Mouse (Mus musculus): ENCODE measurements around the gene Oas1d.

DNA sequence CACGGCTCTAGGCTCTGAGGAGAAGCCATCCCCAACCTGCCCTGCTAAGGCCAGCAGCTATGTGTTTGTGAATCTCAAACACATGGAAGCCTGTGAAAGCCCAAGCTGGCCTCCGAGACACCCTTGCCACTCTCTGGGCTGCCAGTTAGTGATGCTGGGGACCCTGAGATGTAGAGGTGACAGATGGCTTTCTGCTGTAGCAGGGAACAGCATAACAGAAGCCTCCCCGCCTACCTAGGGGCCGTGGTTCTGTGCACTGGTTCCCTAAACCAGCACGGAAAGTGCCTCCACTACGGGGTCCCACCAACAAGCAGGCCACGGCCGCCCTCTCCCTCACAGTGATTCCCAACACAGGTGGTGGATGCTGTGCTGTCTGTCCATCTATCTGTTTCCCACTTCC is 52.6 kb downstream of the Oas1d start:
- TF ChIP-seq CTCF (IDR thresholded peaks at IDR 0.05; ENCODE audit: low read depth, low read length) (no peak), POLR2AphosphoS5 (IDR thresholded peaks at IDR 0.05; ENCODE audit: insufficient replicate concordance, low read depth, low read length) (no peak), GATA2 (IDR thresholded peaks at IDR 0.05; ENCODE audit: borderline replicate concordance, low read depth, low read length) (no peak)

Measured in G1E (cell line).